Mouse (Mus musculus) adrenal gland, adult 18-20 months (tissue): ENCODE data around the gene Spg21. TPM values are rescaled to one million over a fixed set of nuclear protein-coding genes. Genes with fewer than 3 reads are reported as not detected.

Source experiments
- DNase-seq, 2 experiments: peaks; one replicate each; pipeline ENCODE4 v3.0.0; 2021 to 2022; ENCODE audit warnings: low spot score in 2 of 2
- total RNA-seq, 2 experiments: library from RNA; stranded (reverse); gene quantifications; 1 replicate in 1 of 2; 2 replicates in 1 of 2; pipeline ENCODE4 v1.2.3; 2021

Spg21 gene
- total RNA-seq, 2 experiments from 2014 or later = 53.2 to 64.3 TPM

- DNase-seq = no peak
These were observed 72.2 kb downstream of the Spg21 start for GRCm38 (mm10) chr9:65532986-65533385.

- DNase-seq = no peak
These were observed 73.4 kb downstream of the Spg21 start for GRCm38 (mm10) chr9:65534111-65534510.

- DNase-seq = no peak
These were observed 74.5 kb downstream of the Spg21 start for GRCm38 (mm10) chr9:65535191-65535722.

- DNase-seq = no peak
These were observed 75.2 kb downstream of the Spg21 start for GRCm38 (mm10) chr9:65535789-65536469.

GRCm38 (mm10) chr9:65536491-65536890, 75.7 kb downstream of the Spg21 start:
- DNase-seq = no peak

Other genes with a start within 250 kb of the Spg21 start
- 1 to 10 TPM; 3.1 to 5.9 TPM for gene Cilp, start 195.8 kb upstream of the Spg21 start, total RNA-seq
- 10 to 100 TPM; 66.7 to 75.1 TPM for gene Clpx, start 166.7 kb upstream of the Spg21 start, total RNA-seq
- gene Pdcd7, start 114.8 kb upstream of the Spg21 start, total RNA-seq = 10 to 100 TPM; 18.0 to 18.6 TPM
- under 1 TPM; 0.45 to 0.86 TPM for gene Ubap1l, start 99.9 kb upstream of the Spg21 start, total RNA-seq
- under 1 TPM; 0.17 to 0.26 TPM for gene Kbtbd13, start 69.3 kb upstream of the Spg21 start, total RNA-seq
- gene Rasl12, start 62.4 kb upstream of the Spg21 start, total RNA-seq = 10 to 100 TPM in 1 of 2 experiments, 1 to 10 TPM in 1; 5.7 to 31.8 TPM
- gene Slc51b, start 38.0 kb upstream of the Spg21 start, total RNA-seq = not detected
- 10 to 100 TPM; 10.9 to 12.4 TPM for gene Mtfmt, start 25.2 kb upstream of the Spg21 start, total RNA-seq
- gene Ankdd1a, start 59.2 kb downstream of the Spg21 start, total RNA-seq = 1 to 10 TPM in 1 of 2 experiments, under 1 TPM in 1; 0.35 to 1.6 TPM
- gene Plekho2, start 119.1 kb downstream of the Spg21 start, total RNA-seq = 10 to 100 TPM; 44.9 to 52.5 TPM
- not detected for gene Pif1, start 126.2 kb downstream of the Spg21 start, total RNA-seq
- 10 to 100 TPM; 63.3 to 89.9 TPM for gene Rbpms2, start 168.7 kb downstream of the Spg21 start, total RNA-seq
- gene Oaz2, start 207.1 kb downstream of the Spg21 start, total RNA-seq = 100 to 1,000 TPM; 131 to 132 TPM